Mouse (Mus musculus) liver, embryonic 13.5 days (tissue): ENCODE data around the gene Mak. TPM values are rescaled to one million over a fixed set of nuclear protein-coding genes. Genes with fewer than 3 reads are reported as not detected.

Experiments
- ATAC-seq: fragments of 200-750 bp; cut with Nextera tagmentation; 2 replicates; pipeline ENCODE4 v1.8.0; 2017; ENCODE audit warnings: low read depth, mild to moderate bottlenecking, moderate number of reproducible peaks, moderate library complexity
- DNase-seq: peaks from one replicate; pipeline ENCODE4 v3.0.0; 2022
- H3K27ac ChIP-seq: fragments of 300-500 bp; sonication (generic); 2 replicates; pipeline ENCODE4 v1.5.1; 2015; ENCODE audit warnings: moderate library complexity, mild to moderate bottlenecking, inconsistent platforms
- H3K27me3 ChIP-seq: fragments of 300-500 bp; sonication (generic); 2 replicates; pipeline ENCODE4 v1.6.1; 2015; ENCODE audit warnings: mild to moderate bottlenecking, inconsistent platforms
- H3K36me3 ChIP-seq: fragments of 300-500 bp; sonication (generic); 2 replicates; pipeline ENCODE4 v1.6.1; 2015; ENCODE audit warnings: mild to moderate bottlenecking, inconsistent platforms
- H3K4me1 ChIP-seq: fragments of 300-500 bp; sonication (generic); replicated peaks from 2 replicates; pipeline ENCODE4 v1.6.1; 2015; ENCODE audit warnings: inconsistent platforms
- H3K4me2 ChIP-seq: fragments of 300-500 bp; sonication (generic); 2 replicates; pipeline ENCODE4 v1.6.1; 2015; ENCODE audit warnings: inconsistent platforms, mild to moderate bottlenecking, moderate library complexity
- H3K4me3 ChIP-seq: fragments of 300-500 bp; sonication (generic); replicated peaks from 2 replicates; pipeline ENCODE4 v1.5.1; 2015; ENCODE audit warnings: mild to moderate bottlenecking, inconsistent platforms
- H3K9ac ChIP-seq: fragments of 300-500 bp; sonication (generic); 2 replicates; pipeline ENCODE4 v1.6.1; 2015; ENCODE audit warnings: mild to moderate bottlenecking, inconsistent platforms
- H3K9me3 ChIP-seq: fragments of 300-500 bp; sonication (generic); replicated peaks from 2 replicates; pipeline ENCODE4 v1.6.1; 2016; ENCODE audit warnings: inconsistent platforms
- WGBS: fragments of 180-500 bp; shearing (Covaris S2); methylation state at CpG from one replicate; pipeline ENCODE4 v1.1.7; 2015; ENCODE audit not compliant: insufficient replicate concordance; 5-methylcytosine and 5-hydroxymethylcytosine counted together
- polyA plus RNA-seq: library from polyadenylated mRNA; unstranded; fragments of >200 nt; fragmentation: Nextera tagmentation; extraction: Ambion mirVana; gene quantifications from 2 replicates; pipeline ENCODE4 v1.2.1, GENCODE M21; 2015

The Mak gene
- polyA plus RNA-seq, 1 experiment from 2014 or later, result 0.21 TPM

- Histone ChIP-seq H3K4me2 (peak overlapping the region; percentile 38), H3K4me3 (no peak overlapping the region), H3K27me3 (peaks cover 21% of the 10 kb centered on the region), H3K9ac (no peak overlapping the region), H3K36me3 (no peaks in the 10 kb centered on the region), H3K9me3 (no peaks in the 10 kb centered on the region), H3K27ac (no peak overlapping the region), H3K4me1 (peaks cover 17% of the 10 kb centered on the region)
- ATAC-seq, result peak; percentile 72; the same call in 1 of the 2 replicates
- no peak for DNase-seq
- WGBS, result 15% methylated on average over 16 of the region's 16 CpGs
These were observed 18.0 kb upstream of the Mak start for GRCm38 (mm10) chr13:41097324-41098058.

DNA sequence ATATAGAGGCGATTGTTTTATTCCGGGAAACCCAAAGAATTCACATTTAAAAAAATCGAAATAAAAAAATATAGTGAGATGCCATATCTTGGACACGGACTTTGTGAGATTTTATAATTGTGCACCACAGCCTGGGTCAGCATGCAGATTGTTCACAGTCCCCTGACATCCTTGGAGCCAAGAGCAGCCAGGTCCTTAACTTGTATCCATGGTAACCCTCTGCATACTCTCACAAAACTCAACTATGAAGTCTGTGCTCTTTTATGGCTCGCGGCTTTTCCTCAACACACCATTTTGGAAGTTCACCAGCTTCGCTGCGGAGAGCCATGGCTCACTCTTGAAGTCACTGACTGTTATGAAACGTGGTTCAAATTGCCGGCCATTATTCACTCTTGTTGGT lies 14.7 kb upstream of the Mak start:
- Histone ChIP-seq H3K4me3 (no peak overlapping the region), H3K4me1 (peaks cover 17% of the 10 kb centered on the region), H3K9me3 (no peaks in the 10 kb centered on the region), H3K36me3 (no peaks in the 10 kb centered on the region), H3K27me3 (peaks cover 51% of the 10 kb centered on the region), H3K9ac (no peak overlapping the region), H3K27ac (no peak overlapping the region), H3K4me2 (no peak overlapping the region)
- no peak for DNase-seq
- 74% methylated on average over 10 of the region's 10 CpGs for WGBS
- no peak for ATAC-seq

- no peak overlapping the region for H3K4me3 ChIP-seq
- peak overlapping the region; percentile 23; the same call in 1 of the 2 replicates for H3K4me2 ChIP-seq
- H3K27me3 ChIP-seq, result peaks cover 44% of the 10 kb centered on the region
- no peaks in the 10 kb centered on the region for H3K4me1 ChIP-seq
- no peaks in the 10 kb centered on the region for H3K9me3 ChIP-seq
- ATAC-seq, result no peak
- H3K27ac ChIP-seq, result no peak overlapping the region
- 33% methylated on average over 10 of the region's 10 CpGs for WGBS
- no peak for DNase-seq
- H3K9ac ChIP-seq, result no peak overlapping the region
- no peaks in the 10 kb centered on the region for H3K36me3 ChIP-seq
These were observed 11.8 kb upstream of the Mak start for GRCm38 (mm10) chr13:41091271-41091670.

- DNase-seq (no peak), ATAC-seq (no peak)
- no peaks in the 10 kb centered on the region for H3K9me3 ChIP-seq
- peaks cover 37% of the 10 kb centered on the region for H3K27me3 ChIP-seq
- no peak overlapping the region for H3K27ac ChIP-seq
- no peaks in the 10 kb centered on the region for H3K4me1 ChIP-seq
- H3K4me3 ChIP-seq, result no peak overlapping the region
- H3K4me2 ChIP-seq, result no peak overlapping the region
- H3K9ac ChIP-seq, result no peak overlapping the region
- no peaks in the 10 kb centered on the region for H3K36me3 ChIP-seq
These were observed 9.2 kb upstream of the Mak start for GRCm38 (mm10) chr13:41088746-41089145.

GRCm38 (mm10) chr13:41085140-41085539 lies 5.6 kb upstream of the Mak start:
- Histone ChIP-seq H3K9ac (no peak overlapping the region), H3K4me2 (no peak overlapping the region), H3K27ac (no peak overlapping the region), H3K4me1 (no peaks in the 10 kb centered on the region), H3K27me3 (peaks cover 31% of the 10 kb centered on the region), H3K9me3 (no peaks in the 10 kb centered on the region), H3K4me3 (no peak overlapping the region), H3K36me3 (no peaks in the 10 kb centered on the region)
- WGBS, result 18% methylated on average over 2 of the region's 2 CpGs
- DNase-seq (no peak), ATAC-seq (no peak)

GRCm38 (mm10) chr13:41084521-41084920 lies 5.0 kb upstream of the Mak start:
- Histone ChIP-seq H3K4me1 (peaks cover under 1% of the 10 kb centered on the region), H3K9ac (no peak overlapping the region), H3K27ac (no peak overlapping the region), H3K9me3 (no peaks in the 10 kb centered on the region), H3K27me3 (peaks cover 29% of the 10 kb centered on the region), H3K36me3 (no peaks in the 10 kb centered on the region), H3K4me2 (no peak overlapping the region), H3K4me3 (no peak overlapping the region)
- DNase-seq, result no peak
- 51% methylated on average over 3 of the region's 3 CpGs for WGBS
- no peak for ATAC-seq

GRCm38 (mm10) chr13:41080700-41081099 lies 1.2 kb upstream of the Mak start:
- 72% methylated on average over 6 of the region's 6 CpGs for WGBS
- Histone ChIP-seq H3K4me1 (peaks cover 9% of the 10 kb centered on the region), H3K27me3 (peaks cover 63% of the 10 kb centered on the region), H3K4me3 (no peak overlapping the region), H3K4me2 (no peak overlapping the region), H3K36me3 (no peaks in the 10 kb centered on the region), H3K9me3 (no peaks in the 10 kb centered on the region), H3K9ac (no peak overlapping the region), H3K27ac (no peak overlapping the region)
- ATAC-seq, result no peak
- DNase-seq, result no peak

DNA sequence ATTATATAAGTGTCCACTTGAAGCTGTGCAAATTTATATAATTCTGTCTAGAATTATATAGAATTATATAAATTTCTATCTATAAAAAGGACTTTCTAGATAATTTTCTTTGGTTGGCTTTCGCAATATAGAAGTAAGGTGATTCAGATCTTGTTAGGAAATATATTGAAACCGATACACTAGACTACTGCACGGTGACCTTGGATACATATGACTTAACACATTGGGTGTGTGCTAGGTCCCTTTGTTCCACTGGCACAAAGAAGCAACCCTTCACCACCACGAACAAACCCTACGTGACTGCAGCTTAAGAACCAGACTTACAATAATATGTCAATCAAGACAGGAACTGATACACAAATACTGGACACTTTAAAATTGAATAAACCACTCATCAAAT lies 353 bp upstream of the Mak start:
- peaks cover 9% of the 10 kb centered on the region for H3K4me1 ChIP-seq
- no peak overlapping the region for H3K4me2 ChIP-seq
- DNase-seq, result no peak
- H3K36me3 ChIP-seq, result no peaks in the 10 kb centered on the region
- H3K9me3 ChIP-seq, result no peaks in the 10 kb centered on the region
- H3K27me3 ChIP-seq, result peaks cover 66% of the 10 kb centered on the region
- no peak overlapping the region for H3K27ac ChIP-seq
- WGBS, result 43% methylated on average over 5 of the region's 5 CpGs
- ATAC-seq, result no peak
- H3K4me3 ChIP-seq, result no peak overlapping the region
- no peak overlapping the region for H3K9ac ChIP-seq

DNA sequence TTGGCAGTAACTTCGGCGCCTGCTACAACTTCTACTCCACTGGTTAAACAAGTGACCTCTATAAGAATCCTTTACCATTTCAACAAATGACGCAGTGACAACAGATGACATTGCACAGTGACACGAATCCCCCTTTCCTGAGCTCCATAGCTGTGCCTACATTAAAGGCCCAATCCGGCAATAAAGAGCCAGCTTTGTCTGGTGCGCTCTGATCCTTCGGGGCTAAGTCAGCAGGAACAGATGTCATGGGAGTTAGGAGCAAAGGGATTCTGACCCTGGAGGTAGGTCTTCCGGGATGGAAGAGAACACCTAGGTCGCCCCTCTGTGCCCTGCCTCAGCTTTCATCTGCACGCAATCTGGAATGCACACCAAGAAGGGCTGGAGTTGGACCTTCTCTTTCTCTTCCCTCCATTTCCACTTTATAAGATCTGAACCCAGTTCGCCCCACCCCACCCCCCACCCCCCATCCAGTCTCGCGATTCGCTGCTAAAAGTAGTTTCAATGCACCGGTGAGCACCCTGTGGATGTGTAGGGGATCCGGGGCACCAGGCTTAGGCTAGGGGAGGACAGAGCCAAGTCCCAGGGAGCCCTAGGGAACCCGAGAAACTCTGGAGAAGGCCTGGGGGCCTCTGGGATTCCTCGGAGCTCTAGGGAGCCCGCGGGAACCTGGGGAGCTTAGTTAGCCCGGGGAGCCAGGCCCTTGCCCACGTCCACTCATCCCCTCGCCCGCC lies 651 bp downstream of the Mak start:
- 12% methylated on average over 24 of the region's 24 CpGs for WGBS
- peak overlapping the region; percentile 45 for H3K9ac ChIP-seq

DNA sequence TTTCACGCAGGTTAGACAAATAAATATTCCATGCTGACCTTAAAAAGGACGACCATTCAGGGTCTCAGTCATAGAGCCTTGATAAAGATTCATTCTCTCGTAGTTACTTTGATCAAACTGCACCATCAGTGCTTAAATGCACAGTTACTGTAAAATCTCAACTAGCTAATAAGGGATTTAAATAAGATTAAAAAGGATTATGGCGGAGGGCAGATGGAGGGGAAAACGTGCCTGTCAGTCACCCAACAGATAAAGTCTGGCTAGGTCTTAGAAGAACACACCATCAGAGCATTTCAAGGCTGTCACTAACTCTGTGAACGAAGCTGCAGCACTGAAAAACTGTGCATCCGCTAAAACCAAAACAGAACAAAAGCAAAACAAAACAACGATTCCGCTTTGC lies 1.6 kb downstream of the Mak start:
- no peak overlapping the region for H3K9ac ChIP-seq
- H3K4me3 ChIP-seq, result no peak overlapping the region
- 56% methylated on average over 9 of the region's 9 CpGs for WGBS
- peaks cover 61% of the 10 kb centered on the region for H3K27me3 ChIP-seq
- ATAC-seq, result no peak
- H3K4me2 ChIP-seq, result no peak overlapping the region
- DNase-seq, result no peak
- no peak overlapping the region for H3K27ac ChIP-seq
- peaks cover 9% of the 10 kb centered on the region for H3K4me1 ChIP-seq
- no peaks in the 10 kb centered on the region for H3K36me3 ChIP-seq
- H3K9me3 ChIP-seq, result no peaks in the 10 kb centered on the region

More for the DNA sequence above, 651 bp downstream of the Mak start:
- Histone ChIP-seq H3K9me3 (no peaks in the 10 kb centered on the region), H3K4me2 (peak overlapping the region; percentile 82), H3K27me3 (peaks cover 66% of the 10 kb centered on the region), H3K36me3 (no peaks in the 10 kb centered on the region), H3K27ac (no peak overlapping the region), H3K4me3 (peak overlapping the region; percentile 51), H3K4me1 (peaks cover 9% of the 10 kb centered on the region)
- ATAC-seq, result peak; percentile 45
- no peak for DNase-seq

- H3K4me3 ChIP-seq, result no peak overlapping the region
- no peak overlapping the region for H3K4me2 ChIP-seq
- H3K9ac ChIP-seq, result no peak overlapping the region
- 65% methylated on average over 5 of the region's 5 CpGs for WGBS
- H3K4me1 ChIP-seq, result peaks cover 1% of the 10 kb centered on the region; the same call in 1 of the 2 replicates
- no peak overlapping the region for H3K27ac ChIP-seq
- H3K36me3 ChIP-seq, result no peaks in the 10 kb centered on the region
- no peak for ATAC-seq
- no peaks in the 10 kb centered on the region for H3K9me3 ChIP-seq
- DNase-seq, result no peak
- H3K27me3 ChIP-seq, result peaks cover 31% of the 10 kb centered on the region
These were observed 5.7 kb downstream of the Mak start for GRCm38 (mm10) chr13:41073819-41074218.

GRCm38 (mm10) chr13:41071617-41072016 lies 7.9 kb downstream of the Mak start:
- Histone ChIP-seq H3K9ac (no peak overlapping the region), H3K36me3 (no peaks in the 10 kb centered on the region), H3K4me1 (no peaks in the 10 kb centered on the region), H3K9me3 (no peaks in the 10 kb centered on the region), H3K4me3 (no peak overlapping the region), H3K27ac (no peak overlapping the region), H3K4me2 (no peak overlapping the region), H3K27me3 (0 out of 2 replicates have a peak, but pooled peaks cover 9% of the 10 kb centered on the region)
- 79% methylated on average over 11 of the region's 11 CpGs for WGBS
- DNase-seq (no peak), ATAC-seq (no peak)
